Mouse (Mus musculus): Measurements from ENCODE around the gene Farp1.
A peak's percentile ranks its signal among the peaks of the same experiment; 100 is the strongest.

Farp1 gene

GRCm38 (mm10) chr14:121261229-121261879 is 226.4 kb downstream of the Farp1 start:
- DNase-seq (ENCODE audit: low spot score) = no peak

- no peak for DNase-seq (ENCODE audit: low spot score)
These were observed 227.6 kb downstream of the Farp1 start for GRCm38 (mm10) chr14:121262606-121263005.

GRCm38 (mm10) chr14:121263912-121264311 is 228.9 kb downstream of the Farp1 start:
- DNase-seq (ENCODE audit: low spot score) = no peak

- no peak for DNase-seq (ENCODE audit: low spot score)
These were observed 229.5 kb downstream of the Farp1 start for GRCm38 (mm10) chr14:121264453-121264852.

- DNase-seq (ENCODE audit: low spot score) = no peak
These were observed 232.8 kb downstream of the Farp1 start for GRCm38 (mm10) chr14:121267801-121268200.

GRCm38 (mm10) chr14:121270490-121270889 is 235.5 kb downstream of the Farp1 start:
- DNase-seq (ENCODE audit: low spot score) = no peak

- no peak for DNase-seq (ENCODE audit: low spot score)
These were observed 240.0 kb downstream of the Farp1 start for GRCm38 (mm10) chr14:121274985-121275384.

GRCm38 (mm10) chr14:121276016-121276415 is 241.0 kb downstream of the Farp1 start:
- DNase-seq (ENCODE audit: low spot score) = no peak

- DNase-seq (ENCODE audit: low spot score) = peak; percentile 71
These were observed 244.1 kb downstream of the Farp1 start for GRCm38 (mm10) chr14:121279106-121279505.

- no peak for DNase-seq (ENCODE audit: low spot score)
These were observed 245.8 kb downstream of the Farp1 start for GRCm38 (mm10) chr14:121280601-121281335.

- no peak for DNase-seq (ENCODE audit: low spot score)
These were observed 246.3 kb downstream of the Farp1 start for GRCm38 (mm10) chr14:121281336-121281710.

GRCm38 (mm10) chr14:121285379-121286120 is 250.6 kb downstream of the Farp1 start:
- no peak for DNase-seq (ENCODE audit: low spot score)

- no peak for DNase-seq (ENCODE audit: low spot score)
These were observed 256.9 kb downstream of the Farp1 start for GRCm38 (mm10) chr14:121291881-121292280.

GRCm38 (mm10) chr14:121292391-121292790 is 257.4 kb downstream of the Farp1 start:
- DNase-seq (ENCODE audit: low spot score) = no peak

GRCm38 (mm10) chr14:121294484-121294883 is 259.5 kb downstream of the Farp1 start:
- no peak for DNase-seq (ENCODE audit: low spot score)

- DNase-seq (ENCODE audit: low spot score) = no peak
These were observed 262.1 kb downstream of the Farp1 start for GRCm38 (mm10) chr14:121297103-121297502.

GRCm38 (mm10) chr14:121298537-121298936 is 263.5 kb downstream of the Farp1 start:
- no peak for DNase-seq (ENCODE audit: low spot score)

GRCm38 (mm10) chr14:121299093-121299492 is 264.1 kb downstream of the Farp1 start:
- DNase-seq (ENCODE audit: low spot score) = no peak

- DNase-seq (ENCODE audit: low spot score) = no peak
These were observed 269.5 kb downstream of the Farp1 start for GRCm38 (mm10) chr14:121304523-121304922.

GRCm38 (mm10) chr14:121305316-121306064 is 270.5 kb downstream of the Farp1 start:
- no peak for DNase-seq (ENCODE audit: low spot score)

GRCm38 (mm10) chr14:121309909-121310308 is 274.9 kb downstream of the Farp1 start:
- DNase-seq (ENCODE audit: low spot score) = no peak

Data from c-Kit-positive CD71-positive TER-119-positive erythroid progenitor cells, embryonic 14.5 days (primary cell).